Mouse (Mus musculus): ENCODE data around the gene Mlph.

The Mlph gene

DNA sequence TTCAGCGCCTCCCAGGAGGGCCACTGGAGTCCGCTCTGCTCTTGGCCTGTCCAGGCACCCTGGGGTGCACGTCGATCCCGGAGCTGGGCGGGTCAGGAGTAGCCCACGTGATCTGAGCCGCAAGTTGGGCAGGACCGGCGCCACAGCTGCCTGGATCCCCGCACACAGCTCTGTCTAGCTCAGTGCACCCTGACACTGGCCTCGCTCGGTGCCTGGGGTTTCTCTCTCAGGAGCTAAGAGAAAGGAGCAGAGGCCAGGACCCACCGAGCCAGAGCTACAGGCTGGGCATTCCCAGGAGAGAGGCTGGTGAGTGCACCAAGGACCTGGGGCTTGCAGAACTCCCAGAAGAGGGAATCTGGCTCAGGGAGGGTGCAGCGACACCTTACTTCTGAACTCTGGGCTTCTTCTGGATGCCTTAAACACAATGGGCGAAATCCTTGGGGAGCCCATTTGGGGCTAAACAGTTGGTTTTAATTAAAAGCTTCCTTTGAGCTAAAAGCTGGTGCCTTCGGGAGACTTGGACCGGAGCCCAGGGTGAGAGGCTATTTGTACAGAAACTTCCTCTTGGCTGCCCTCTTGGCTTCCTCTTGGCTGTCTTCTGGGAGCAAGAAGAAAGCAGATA lies at the start of gene Mlph:
Gene Mlph (plus strand): TSS at position 138 of the 622 bp plus-strand sequence.
- DNase-seq (ENCODE audit: low spot score), result peak; percentile 45

DNA sequence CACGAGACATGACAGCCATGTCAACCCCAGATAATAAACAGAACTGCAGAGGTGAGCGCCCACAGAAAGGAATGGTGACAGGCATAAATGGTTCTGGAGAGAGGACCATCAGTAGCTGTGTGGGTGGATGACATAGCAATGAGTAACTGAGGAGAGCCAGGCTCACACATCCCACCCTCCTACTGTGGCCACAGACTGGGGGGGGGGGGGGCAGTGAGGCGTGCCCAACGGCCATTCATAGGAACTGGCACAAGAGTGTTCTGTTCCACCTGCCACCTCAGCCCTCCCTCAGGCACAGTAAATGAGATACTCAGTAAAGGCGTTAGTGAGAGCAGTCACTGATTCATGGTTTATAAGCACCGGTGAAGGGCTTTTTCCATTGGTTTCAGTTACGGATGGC lies 48.2 kb upstream of the Mlph start:
- DNase-seq (ENCODE audit: low spot score), result no peak

GRCm38 (mm10) chr1:90870581-90870980 lies 44.3 kb upstream of the Mlph start:
- no peak for DNase-seq (ENCODE audit: low spot score)

DNA sequence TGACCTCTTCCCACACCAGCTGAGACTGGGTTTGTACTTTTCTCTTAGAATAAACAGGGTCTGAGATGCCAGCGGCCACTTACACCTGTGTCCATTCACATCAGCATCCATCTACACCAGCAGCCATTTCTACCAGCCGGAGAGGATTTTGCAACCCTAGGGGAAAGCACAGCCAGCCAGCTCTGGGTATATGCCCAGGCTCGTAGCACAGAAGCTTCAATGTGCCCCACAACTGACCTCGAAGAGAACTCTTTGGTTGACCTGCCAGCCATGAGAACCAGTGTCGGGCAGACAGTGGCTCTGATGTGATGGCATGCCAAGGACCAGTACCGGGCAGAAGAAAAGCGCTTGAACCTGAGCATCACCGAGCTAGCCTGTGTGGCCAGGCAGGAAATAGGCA lies 39.5 kb upstream of the Mlph start:
- DNase-seq (ENCODE audit: low spot score), result no peak

- DNase-seq (ENCODE audit: low spot score), result no peak
Measured at GRCm38 (mm10) chr1:90875961-90876360, 38.9 kb upstream of the Mlph start.

- DNase-seq (ENCODE audit: low spot score), result no peak
Measured at GRCm38 (mm10) chr1:90876486-90877270, 38.2 kb upstream of the Mlph start.

GRCm38 (mm10) chr1:90885771-90886460 lies 29.0 kb upstream of the Mlph start:
- no peak for DNase-seq (ENCODE audit: low spot score)

DNA sequence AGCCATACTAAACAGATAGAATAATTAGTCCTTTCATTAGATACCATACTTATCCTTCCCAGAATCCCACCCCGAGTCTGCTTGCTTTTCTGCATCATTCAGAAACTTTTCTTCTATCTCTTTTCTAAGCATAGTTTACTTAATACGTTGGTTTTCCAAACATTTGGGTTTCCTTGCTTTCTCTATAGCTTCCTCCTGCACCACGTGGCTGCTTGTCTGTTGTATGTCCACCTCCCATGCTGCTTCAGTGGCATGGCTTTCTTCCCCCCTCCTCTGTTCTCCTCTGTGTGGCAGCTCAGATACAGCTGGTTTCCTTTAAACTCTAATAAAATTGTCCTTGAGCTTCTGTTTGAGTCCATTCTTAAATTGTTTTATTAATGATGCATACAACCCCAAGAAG lies 20.4 kb upstream of the Mlph start:
- no peak for DNase-seq (ENCODE audit: low spot score)

DNA sequence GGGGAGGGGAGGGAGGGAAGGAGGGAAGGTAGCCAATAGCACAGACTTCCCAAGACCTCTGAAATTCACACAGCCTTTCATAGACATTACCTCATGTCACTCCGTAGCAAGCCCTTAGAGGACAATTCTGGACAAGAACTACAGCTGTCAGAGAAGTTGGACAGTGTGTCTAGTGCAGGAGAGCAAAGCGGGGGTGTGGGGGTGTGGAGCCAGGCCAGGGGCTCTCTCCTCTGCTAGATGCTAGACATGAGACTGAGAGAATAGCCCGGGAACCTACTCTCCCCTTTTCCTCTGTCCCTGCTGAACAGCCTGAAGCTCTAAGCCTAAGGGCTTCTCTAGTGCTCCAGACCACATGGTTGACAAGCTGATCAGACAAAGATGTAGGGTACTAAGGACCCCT lies 19.9 kb upstream of the Mlph start:
- DNase-seq (ENCODE audit: low spot score), result no peak

- DNase-seq (ENCODE audit: low spot score), result no peak
Measured at GRCm38 (mm10) chr1:90896281-90896680, 18.6 kb upstream of the Mlph start.

DNA sequence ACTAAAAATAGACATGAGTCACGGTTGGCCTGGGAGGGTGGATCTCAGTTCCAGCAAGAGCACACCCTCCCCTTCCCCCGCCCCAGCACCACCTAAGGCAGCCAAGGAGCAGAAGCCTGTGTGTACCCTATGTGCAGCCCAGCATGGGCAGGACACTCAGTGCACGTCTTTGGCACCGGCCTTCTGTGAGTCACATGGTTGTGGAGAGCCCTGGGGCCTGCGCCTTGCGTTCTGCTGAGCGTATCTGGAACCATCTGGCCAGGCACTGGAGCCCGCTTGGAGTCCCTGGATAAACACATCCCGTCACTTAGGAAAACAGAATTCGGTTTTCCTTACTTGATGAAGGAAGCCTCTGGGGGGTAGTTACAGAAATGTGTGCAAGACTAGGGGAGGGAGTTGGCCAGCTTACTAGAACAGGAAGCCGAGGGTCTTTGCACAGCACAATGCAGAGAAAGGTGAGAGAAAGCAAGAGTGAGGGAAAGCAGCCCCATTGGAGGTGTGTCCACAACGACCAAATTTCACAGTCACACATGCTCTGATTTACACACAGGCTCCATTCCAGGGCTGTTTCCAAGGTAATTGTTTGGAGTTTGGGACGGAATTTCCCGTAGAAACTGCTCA lies 18.0 kb upstream of the Mlph start:
- peak; percentile 37 for DNase-seq (ENCODE audit: low spot score)

DNA sequence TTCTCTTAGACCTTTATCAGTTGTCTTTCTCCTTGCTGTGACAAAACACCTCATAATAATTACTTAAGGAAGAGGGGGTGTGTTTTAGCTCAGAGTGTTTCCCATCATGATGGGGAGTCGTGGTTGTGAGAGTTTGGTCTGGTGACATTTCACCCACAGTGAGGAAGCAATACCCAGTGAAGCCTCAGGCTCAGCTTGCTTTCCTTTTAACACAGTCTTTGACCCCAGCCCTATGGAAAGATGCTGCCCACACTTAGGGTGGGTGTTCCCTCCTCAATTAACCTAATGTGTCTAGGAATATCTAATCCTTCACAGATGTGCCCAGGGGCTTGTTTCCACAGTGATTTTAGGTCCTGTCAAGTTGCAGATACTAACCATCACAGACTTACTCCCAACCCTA lies 16.9 kb upstream of the Mlph start:
- no peak for DNase-seq (ENCODE audit: low spot score)

- DNase-seq (ENCODE audit: low spot score), result no peak
Measured at GRCm38 (mm10) chr1:90899816-90900215, 15.1 kb upstream of the Mlph start.

- no peak for DNase-seq (ENCODE audit: low spot score)
Measured at GRCm38 (mm10) chr1:90900406-90900805, 14.5 kb upstream of the Mlph start.

DNA sequence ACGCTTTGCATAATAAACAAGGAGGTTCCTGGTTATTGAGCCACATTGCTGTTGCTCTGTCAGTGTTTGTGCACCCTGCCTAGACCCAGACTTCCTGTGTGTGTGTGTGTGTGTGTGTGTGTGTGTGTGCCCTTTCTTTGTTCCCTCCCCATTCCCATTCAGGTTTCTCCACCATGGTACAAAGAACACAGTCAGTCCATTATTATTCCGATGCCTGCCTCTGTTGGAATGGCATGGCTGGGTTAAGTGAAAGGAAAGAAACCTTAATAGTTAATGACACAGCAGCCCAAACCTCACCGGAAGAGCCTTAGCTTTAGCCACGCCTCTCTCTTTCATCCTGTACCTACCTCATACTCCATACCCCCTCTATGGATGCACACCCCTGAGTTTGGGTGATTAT lies 13.6 kb upstream of the Mlph start:
- DNase-seq (ENCODE audit: low spot score), result no peak

DNA sequence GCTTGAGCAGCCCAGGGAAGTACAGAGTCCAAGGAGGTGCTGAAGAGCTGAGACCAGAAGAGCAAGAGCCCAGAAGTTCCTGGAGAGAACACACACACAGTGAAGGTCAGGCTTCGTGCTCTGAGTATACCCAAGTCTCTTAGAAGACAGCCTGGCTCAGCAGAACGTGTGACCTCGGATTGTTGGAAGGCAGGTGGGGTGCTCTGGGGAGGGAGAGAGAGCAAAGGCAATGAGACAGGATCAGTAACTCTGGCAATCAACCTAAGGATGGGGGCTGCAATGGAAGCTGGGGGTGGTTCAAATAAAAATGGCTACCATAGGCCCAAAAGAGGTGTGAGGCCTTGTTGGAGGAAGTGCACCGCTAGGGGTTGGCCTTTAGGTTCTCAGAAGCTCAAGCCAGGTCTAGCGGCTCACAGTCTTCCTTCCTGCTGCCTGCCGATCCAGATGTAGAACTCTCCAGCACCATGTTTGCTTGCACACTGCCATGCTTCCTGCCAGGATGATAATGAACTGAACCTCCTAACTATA lies 13.1 kb upstream of the Mlph start:
- no peak for DNase-seq (ENCODE audit: low spot score)

DNA sequence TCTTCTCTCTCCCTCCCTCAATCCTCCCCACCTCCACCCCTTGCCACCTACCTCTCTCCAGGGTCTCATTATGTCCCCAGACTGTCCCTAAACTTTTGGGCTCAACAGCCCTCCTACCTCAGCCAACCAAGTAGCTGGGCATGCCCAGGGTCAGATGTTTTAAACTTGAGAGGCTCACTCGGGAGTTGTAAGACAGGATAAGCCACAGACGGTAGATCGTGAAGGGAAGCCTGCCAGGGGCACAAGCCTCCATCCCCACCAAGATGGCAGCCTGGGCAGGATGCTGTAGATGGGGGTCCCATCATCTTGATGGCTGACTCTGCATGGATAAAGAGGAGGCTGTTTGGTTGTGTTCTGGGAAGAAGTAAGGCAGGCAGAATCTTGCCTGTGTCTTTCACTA lies 12.1 kb upstream of the Mlph start:
- DNase-seq (ENCODE audit: low spot score), result no peak

- DNase-seq (ENCODE audit: low spot score), result no peak
Measured at GRCm38 (mm10) chr1:90903211-90903945, 11.5 kb upstream of the Mlph start.

DNA sequence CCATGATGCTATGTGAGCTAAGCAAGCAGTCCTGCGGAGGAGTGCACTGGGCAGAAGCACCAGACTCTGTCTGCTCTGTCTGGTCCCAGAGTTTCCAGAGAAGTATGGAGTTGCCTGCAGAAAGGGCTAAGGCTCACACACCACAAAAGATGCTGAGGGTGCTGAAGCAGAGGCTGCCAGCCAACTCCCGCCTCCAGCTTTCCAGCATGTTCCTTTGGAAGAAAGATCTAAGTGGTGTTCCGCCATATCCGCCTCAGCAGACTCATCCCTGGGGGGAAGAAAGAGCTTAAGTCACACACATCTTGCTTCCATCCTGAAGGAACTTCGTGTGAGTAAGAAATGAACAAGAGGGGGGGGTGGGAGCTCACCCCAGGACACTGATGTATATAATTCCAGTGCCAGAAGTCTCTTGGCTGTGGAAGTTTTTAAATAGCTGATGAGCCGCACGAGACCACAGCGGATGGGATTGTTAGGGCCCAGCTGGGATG lies 10.9 kb upstream of the Mlph start:
- DNase-seq (ENCODE audit: low spot score), result no peak

GRCm38 (mm10) chr1:90904729-90905404 lies 10.0 kb upstream of the Mlph start:
- no peak for DNase-seq (ENCODE audit: low spot score)

DNA sequence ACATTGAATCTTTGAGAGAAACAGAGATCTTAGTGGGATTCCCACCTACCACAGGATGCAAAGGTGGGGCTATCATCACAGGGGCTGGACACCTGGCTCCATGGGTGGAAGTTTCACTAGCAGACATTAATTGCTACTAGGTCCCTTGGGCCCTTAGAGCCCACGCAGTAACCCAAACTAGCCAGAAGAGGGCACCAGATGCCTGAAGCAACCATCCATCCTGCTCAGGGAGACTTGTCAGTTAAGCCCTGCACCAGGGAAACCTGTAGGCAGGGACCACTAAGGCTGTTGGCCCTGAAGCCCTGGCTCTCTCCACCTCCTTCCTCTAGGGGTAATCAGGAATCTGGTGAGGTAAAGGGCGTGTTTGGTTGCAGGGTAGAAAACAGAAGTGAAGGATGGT lies 8.5 kb upstream of the Mlph start:
- DNase-seq (ENCODE audit: low spot score), result peak; percentile 43
